Mouse (Mus musculus) right cerebral cortex, postnatal 14 days (tissue): ENCODE results near the gene Grtp1.

Experiments used
- DNase-seq: peaks from one replicate; pipeline ENCODE4 v3.0.0; 2022

The Grtp1 gene

DNA sequence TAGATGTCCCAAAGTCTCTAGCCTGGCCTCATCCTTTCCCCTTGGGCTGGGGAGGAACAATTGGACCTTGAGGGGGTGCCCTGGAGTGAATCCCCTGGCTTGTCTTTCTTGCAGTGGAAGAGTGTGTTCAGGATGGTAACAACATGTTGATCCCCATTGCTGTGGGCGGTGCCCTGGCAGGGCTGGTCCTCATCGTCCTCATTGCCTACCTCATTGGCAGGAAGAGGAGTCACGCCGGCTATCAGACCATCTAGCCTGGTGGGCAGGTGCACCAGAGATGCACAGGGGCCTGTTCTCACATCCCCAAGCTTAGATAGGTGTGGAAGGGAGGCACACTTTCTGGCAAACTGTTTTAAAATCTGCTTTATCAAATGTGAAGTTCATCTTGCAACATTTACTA lies 26.1 kb downstream of the Grtp1 start:
- DNase-seq, result no peak

DNA sequence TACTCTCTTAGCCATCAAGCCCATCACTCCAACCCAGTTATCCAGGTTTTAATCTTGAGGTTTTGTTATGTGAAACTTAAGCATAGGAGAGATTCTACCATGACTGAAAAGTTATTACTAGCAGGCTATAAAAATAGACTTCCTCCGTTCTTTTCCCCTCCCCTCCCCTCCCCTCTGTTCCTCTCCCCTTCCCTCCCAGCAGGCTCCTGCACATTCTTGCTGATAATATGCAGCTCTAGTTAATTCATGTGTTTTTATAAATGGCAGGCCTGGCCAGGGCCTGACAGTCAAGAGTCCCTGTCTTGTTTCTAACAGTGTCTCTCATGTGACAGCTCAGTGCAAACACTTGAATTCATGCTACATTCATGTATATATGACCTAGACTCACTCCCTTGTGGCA lies 29.9 kb downstream of the Grtp1 start:
- no peak for DNase-seq

DNA sequence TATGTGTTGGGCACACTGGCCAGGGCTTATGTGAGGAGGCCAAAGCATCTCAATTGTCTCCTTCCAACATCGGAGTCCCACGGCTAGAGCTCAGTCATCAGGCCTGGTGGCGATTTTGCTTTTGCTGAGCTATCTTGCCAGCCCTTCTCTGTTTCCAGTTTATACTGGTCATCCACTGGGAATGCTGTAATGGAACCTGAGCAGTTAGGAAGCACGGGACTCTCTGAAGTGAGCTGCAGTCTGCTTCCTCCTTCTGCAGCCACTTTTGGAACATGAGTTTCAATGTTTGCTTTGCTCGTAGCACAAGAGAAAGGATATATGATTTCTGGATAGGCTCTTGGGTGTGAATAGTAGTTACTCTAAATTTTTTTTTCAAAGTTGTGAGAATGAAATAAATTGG lies 36.1 kb downstream of the Grtp1 start:
- no peak for DNase-seq

DNA sequence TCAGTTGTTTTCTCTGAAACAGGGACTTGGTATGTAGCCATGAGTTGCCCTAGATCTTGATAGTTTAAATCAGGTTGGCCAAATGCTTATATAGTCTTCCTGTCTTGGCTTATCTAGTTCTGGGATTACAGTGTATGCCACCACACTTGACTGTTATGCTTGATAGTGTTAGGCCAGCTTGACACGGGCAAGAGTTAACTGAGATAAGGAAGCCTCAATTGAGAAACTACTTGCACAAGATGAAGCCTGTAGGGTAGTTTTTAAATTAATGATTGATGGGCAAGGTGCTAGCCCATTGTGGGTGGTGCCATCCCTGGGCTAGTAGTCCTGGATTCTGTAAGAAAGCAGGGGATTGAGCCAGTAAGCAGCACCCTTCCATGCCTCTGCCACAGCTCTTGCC lies 36.9 kb downstream of the Grtp1 start:
- DNase-seq, result no peak

DNA sequence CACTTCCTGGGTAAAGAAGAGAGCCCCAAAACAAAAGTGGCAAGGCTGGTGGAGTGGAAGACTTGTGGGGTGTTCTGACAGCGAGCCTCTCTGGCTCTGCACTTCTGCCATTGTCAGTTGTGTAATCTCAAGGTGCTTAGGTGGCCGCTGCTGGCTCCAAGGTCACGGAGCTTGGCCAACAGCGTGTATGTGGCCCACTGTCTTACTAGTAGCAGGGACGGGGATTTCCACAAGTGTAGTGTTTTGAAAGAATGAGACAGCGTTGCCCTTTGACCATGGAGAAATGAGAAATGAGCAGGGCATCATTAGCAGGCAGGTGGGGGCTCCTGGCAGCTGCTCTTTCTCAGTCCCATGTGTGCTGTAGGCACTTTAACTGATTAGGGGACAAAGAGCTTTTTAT lies 38.3 kb downstream of the Grtp1 start:
- DNase-seq, result no peak

DNA sequence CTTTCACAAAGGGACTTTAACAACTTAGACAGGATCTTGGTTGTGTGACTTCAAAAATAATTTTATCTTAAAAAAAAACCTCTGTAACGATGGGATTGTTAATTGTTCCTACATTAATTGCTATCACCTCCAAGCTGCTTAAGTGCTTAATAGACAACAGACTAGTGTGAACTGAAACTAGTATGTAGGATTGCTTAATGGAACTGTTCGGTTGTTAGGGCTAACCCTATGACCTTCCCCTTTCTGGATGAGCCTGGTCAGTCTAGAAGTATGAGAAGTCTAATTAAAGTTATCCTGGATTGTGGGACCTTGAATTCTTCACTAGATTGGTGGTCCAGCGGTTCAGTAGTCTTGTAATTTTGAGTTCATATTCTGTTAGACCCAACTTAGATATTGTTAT lies 39.7 kb downstream of the Grtp1 start:
- no peak for DNase-seq

DNA sequence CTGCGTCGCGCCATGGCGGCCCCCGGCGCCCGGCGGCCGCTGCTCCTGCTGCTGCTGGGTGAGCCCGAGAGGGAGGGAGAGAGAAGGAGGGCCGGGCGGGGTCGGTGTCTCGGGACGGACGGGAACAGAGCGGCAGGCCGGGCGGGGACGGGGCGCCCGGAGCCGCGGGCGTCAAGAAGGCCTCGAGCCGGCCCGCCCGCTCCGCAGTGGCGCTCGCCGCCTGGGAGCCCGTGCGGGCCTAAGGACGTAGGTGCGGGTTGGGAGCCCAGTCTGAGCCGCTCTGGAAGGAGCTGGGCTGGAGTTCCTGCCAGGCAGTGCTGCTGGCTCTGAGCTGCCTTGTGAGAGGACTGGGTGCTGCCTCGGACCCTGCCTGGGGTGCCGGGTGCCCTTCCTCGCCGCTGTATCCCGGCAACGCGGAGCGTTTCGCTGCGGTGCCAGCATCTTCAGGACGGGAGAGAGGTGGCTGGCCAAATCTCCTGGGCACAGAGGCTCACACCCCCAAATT lies 41.0 kb downstream of the Grtp1 start:
- DNase-seq, result no peak

DNA sequence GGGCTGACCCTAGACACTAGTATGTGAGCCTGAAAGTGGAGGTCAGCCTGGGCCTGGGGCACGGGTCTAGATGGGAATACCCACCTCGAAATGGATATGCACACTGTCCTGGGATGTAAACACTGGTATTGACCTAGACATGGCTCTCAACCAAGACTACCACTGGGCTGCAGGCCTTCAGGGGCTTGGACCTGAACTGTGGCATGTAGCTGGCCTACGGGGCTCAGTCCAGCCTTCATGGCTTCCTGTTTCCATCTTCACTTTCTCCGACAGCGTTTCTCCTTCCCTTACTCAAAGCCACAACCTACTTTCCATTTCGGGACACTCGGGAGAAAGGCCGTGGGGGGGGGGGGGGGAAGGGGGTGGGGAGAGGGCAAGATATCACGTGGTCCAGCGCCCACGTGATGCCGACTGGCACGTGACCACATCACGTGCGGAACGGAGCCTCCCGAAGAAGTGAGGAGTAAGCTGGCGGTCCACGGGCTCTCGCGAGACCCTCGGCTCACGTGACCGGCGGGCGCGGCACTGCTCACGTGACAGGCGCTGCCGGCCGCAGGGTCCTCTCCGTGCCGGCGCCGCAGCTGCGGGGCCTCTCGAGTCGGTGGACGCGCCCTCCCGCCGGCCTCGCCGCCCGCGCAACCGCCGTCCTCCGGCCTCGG lies 41.6 kb downstream of the Grtp1 start, which contains the start of gene Lamp1:
Lamp1 (plus strand) TSS at position 444 of the 659 bp plus-strand sequence.
- DNase-seq, result peak; percentile 100

DNA sequence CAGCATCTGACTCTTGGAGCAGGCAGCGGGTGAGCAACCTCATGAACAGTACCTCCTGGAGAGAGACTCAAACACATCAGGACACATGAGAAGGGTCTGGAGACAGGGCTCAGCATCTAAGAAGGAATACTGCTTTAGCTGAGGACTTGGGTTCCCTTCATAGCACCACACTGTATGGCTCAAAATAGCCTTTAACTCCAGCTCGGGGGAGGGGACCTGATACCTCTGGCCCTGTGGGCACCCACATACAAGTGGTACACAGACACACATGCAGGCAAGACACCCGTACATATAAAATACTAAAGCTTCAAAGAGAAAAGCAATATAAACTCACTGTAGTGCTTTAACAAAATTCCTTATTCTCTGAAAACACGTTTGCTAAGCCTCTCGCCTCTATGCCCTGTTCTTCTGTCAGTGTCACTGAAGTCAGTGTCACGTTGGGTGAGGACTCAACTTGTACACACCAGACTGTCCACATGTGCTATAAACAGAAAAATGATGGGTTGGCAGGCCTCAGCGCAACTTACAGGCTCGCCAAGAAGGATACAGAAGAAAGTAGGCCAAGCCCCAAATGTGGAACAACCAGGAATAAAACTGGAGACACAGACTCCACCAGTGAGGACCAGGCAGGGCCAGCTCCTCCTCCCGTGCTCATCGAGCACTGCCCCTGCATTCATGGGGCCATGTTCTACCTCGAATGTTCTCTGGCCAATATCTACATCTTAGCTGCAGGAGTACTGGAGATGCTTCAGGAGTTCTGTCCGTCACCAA lies 43.9 kb downstream of the Grtp1 start:
- DNase-seq, result peak; percentile 21

DNA sequence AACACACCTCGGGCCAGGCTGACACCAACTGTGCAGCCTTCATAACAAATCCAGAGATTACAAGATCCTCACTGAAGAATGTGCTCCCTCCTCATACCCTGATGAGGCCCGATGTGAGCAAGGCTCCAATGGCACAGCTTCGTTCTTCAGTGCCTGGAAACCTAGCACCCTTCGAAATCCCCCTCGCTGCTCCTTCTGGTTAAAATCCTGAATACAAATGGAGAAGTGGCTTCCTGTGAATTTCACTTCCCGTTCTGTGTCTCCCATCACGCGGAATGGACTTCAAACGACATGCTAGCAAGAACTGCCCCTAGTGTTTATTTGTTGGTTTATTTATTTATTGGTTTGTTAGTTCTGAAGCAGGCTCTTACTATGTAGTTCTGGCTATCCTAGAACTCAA lies 45.1 kb downstream of the Grtp1 start:
- no peak for DNase-seq

DNA sequence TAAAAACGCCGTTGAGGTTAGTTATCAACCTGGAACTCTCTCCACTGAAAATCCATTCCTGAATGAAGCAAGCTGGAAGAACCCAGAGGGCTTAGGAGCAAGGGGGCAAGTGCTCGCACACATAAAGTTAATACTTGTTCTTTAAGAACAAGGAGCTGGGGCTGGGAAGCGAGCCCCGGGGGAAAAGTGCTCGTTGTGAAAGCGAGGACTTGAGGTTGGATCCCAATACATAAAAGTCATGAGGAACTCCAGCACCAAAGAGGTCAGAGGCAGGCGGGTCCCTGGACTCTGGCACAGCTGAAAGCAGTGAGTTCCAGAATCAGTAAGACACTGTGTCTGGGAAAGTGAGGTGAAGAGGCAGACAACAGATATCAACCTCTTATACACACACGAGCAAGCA lies 46.3 kb downstream of the Grtp1 start:
- no peak for DNase-seq

DNA sequence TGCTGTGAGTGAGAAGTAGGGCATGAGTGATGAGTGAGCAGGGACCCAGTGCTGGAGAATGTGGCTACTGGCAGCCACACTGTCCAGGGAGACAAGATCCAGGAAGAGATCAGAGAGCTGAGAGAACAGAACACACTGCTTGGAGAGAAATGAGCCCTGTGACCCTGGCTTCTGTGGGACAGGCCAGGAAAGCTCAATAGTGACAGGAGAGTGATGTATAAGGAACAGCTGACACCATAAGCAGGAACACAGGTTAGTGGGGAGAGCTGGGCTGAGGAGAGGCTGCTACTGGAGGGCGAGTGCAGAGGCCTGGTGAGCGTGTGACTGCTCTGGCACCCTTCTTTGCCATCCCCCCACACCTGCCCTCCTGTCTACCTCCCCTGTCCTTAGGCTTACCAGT lies 49.5 kb downstream of the Grtp1 start:
- DNase-seq, result no peak

DNA sequence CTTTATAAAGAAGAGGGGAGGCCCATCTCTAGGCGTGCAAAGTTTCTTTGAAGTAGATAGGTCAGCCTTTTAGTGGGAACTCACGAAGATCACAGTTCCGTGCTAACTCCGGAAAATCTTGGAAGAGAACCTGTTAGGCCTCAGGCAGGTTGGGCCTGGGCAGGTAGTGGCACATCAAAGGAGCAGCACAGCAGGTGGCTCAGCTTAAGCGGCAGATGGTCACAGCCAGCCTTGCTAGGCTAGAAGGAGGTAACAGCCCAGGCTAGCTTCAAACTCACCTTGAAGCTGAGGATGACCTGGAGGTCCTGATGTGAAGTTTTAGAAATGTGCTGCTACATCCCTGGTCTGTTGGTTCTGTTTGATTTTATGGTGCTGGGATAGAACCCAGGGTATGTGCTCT lies 50.6 kb downstream of the Grtp1 start:
- no peak for DNase-seq

DNA sequence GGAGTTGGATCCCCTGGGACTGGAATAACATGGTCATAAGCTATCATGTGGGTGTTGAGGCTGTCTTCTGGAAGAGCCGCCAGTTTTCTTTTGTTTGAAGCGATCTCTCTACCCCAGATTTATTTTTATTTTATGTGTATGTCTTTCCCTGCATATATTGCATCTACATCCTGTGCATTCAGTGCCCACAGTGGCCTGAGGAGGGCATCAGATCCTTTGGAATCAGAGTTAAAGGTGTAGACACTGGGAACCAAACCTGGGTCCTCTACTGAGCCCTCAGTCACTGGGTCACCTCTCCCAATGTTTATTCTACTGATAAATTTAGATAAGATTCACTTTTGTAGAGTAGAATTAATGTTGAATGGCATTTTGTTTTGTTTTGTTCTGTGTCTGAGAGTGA lies 51.1 kb downstream of the Grtp1 start:
- DNase-seq, result no peak

DNA sequence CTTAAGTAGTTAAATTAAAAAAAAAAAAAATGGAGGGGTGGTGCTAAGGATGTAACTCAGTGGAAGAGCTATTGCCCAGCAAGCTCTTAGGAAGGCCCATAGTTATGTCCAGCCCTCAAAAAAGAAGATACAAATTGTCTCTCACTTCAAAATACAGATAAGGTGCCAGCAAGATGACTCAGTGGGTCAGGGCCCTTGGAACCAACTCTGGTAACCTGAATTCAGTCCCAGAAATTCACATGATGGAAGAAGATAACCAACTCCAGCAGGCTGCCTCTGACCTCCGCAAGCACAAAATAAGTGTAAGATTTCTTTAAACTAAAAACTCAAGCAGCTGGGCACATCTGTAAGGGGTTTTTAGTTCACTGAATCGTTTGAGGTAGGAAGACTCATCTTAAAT lies 51.9 kb downstream of the Grtp1 start:
- DNase-seq, result no peak

DNA sequence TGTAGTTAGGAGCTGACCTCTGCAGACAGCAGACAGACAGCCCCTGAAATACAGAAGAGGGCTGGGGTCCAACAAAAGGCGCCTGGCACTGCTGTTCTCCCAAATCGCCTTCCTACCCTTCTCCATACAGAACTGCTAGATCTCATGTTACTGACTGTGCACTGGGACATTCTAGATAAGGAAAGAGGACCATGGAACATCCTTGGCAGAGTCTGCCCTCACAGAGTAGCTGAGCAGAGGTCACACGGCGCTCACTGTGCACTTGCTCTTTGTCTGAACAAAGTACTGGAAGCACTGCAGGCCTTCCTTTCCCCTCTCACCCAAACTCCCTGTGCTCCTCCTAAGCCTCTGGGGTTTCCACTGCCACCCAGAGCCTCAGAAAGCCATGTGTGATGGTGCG lies 58.7 kb downstream of the Grtp1 start:
- DNase-seq, result no peak

DNA sequence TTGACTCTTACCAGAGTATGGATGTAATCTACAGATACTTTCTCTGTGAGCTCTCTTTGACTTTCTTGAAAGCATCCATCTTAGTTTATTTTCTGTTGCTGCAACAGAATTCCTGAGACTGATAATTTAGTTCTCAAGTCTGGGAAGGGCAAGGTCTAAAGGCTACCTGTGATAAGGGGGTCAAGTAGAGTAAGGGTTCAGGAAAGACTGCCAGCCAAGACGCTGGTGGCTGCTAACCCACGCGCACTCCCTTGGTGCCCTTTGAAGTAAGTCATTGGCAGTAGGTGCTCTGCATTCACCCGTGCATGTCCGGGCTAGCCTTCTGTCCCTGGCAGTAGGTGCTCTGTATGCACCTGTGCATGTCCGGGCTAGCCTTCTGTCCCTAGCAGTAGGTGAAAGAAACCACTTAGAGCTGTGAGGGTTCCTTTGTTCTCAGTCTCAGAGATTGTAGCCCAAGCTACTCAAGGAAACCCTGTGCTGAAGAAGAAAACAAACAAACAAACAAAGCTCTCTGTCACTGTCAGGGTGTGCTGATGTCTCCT lies 60.7 kb downstream of the Grtp1 start:
- DNase-seq, result no peak

DNA sequence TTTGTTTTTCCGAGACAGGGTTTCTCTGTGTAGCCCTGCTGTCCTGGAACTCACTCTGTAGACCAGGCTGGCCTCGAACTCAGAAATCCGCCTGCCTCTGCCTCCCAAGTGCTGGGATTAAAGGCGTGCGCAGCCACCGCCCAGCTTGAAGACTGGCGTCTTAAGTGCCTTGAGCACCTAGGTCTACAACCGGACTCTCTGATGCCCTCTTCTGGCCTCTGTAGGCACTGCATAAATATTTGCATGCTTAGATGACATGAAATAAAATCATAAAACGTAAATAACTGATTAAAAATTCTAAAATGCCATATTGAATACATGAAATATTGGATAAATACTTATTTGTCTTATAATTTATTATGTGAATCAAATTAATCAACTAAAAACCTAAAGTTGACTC lies 68.2 kb downstream of the Grtp1 start:
- peak; percentile 50 for DNase-seq

DNA sequence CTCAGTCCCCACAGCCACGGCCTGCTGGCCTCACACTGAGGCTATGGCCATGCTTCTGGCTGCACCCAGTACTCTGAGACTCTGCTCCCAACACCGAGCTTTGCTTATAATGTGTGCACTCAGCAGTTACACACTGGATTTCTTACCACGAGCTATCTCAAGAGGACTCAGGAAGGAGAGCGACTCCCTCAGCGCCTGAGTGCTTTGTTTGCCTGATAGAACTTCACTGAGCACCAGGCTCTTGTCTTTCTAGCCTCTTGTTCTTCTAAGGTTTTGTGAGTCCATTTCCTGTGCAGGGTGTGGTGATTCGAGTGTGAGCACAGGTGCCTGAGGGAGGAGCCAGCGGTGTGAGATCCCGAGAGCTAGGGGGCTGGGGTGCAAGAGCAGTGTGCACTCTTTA lies 75.5 kb downstream of the Grtp1 start:
- no peak for DNase-seq

DNA sequence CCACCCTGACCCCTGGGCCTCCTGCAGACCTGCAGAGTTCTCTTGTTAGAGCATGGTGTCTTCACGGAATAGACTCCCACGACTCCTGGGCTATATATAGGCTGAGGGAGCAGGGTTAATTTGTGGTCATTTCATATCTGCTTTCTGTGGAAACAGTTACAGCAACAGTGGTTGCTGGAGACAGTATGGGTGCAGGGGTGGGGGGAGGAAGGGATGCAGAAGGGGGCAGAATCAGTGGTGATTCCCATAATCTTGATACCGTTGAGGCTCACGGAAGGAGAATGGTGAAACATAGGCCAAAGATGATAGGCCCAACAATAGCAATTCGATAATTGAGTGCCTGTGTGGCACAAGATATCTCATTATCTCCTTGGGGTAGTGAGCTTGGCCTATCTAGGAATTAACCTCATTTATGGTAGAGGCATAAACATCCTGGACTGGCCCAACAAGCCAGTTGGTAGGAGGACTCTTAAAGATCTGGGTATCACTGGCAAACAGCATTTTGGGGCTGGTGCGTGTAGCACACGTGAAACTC lies 77.5 kb downstream of the Grtp1 start:
- no peak for DNase-seq
